Mouse (Mus musculus) midbrain, embryonic 10.5 days (tissue): ENCODE data around the gene Map2. TPM values are rescaled to one million over a fixed set of nuclear protein-coding genes. Genes with fewer than 3 reads are reported as not detected.
A peak's percentile ranks its signal among the peaks of the same experiment; 100 is the strongest.

ENCODE experiments used
- DNase-seq: peaks from one replicate; pipeline ENCODE4 v3.0.0-alpha.2; 2017; ENCODE audit warnings: low spot score
- H3K27ac ChIP-seq: fragments of 300-500 bp; sonication (generic); replicated peaks from 2 replicates; pipeline ENCODE4 v1.5.1; 2016; ENCODE audit warnings: mild to moderate bottlenecking
- H3K27me3 ChIP-seq: fragments of 300-500 bp; sonication (generic); 2 replicates; pipeline ENCODE4 v1.6.1; 2016; ENCODE audit warnings: low read depth, mild to moderate bottlenecking; ENCODE audit not compliant: poor library complexity, severe bottlenecking
- H3K36me3 ChIP-seq: fragments of 300-500 bp; sonication (generic); 2 replicates; pipeline ENCODE4 v1.6.1; 2016; ENCODE audit warnings: mild to moderate bottlenecking, moderate library complexity
- H3K4me1 ChIP-seq: fragments of 300-500 bp; sonication (generic); 2 replicates; pipeline ENCODE4 v1.6.1; 2016
- H3K4me3 ChIP-seq: fragments of 300-500 bp; sonication (generic); 2 replicates; pipeline ENCODE4 v1.5.1; 2016; ENCODE audit warnings: mild to moderate bottlenecking, moderate library complexity
- H3K9me3 ChIP-seq: fragments of 300-500 bp; sonication (generic); replicated peaks from 2 replicates; pipeline ENCODE4 v1.6.1; 2016; ENCODE audit warnings: mild to moderate bottlenecking
- WGBS: fragments of 180-500 bp; shearing (Covaris S2); methylation state at CpG from one replicate; pipeline ENCODE4 v1.1.7; 2016; 5-methylcytosine and 5-hydroxymethylcytosine counted together
- polyA plus RNA-seq: library from polyadenylated mRNA; unstranded; fragments of >200 nt; fragmentation: Nextera tagmentation; extraction: Ambion mirVana; gene quantifications from 2 replicates; pipeline ENCODE4 v1.2.1, GENCODE M21; 2016

Map2 gene
- polyA plus RNA-seq, 1 experiment from 2014 or later, result 76.0 TPM

GRCm38 (mm10) chr1:66221497-66221896 lies 46.4 kb downstream of the Map2 start:
- no peaks in the 10 kb centered on the region for H3K9me3 ChIP-seq
- H3K36me3 ChIP-seq, result no peaks in the 10 kb centered on the region
- H3K4me3 ChIP-seq, result no peak overlapping the region
- DNase-seq, result no peak
- no peak overlapping the region for H3K27ac ChIP-seq
- peaks cover 11% of the 10 kb centered on the region; the same call in 1 of the 2 replicates for H3K4me1 ChIP-seq
- 73% methylated on average over 4 of the region's 4 CpGs for WGBS
- H3K27me3 ChIP-seq, result no peaks in the 10 kb centered on the region

GRCm38 (mm10) chr1:66223331-66223730 lies 48.3 kb downstream of the Map2 start:
- WGBS, result 39% methylated on average over 1 of the region's 1 CpGs
- no peak overlapping the region for H3K27ac ChIP-seq
- no peaks in the 10 kb centered on the region for H3K27me3 ChIP-seq
- H3K4me3 ChIP-seq, result no peak overlapping the region
- no peak for DNase-seq
- no peaks in the 10 kb centered on the region for H3K9me3 ChIP-seq
- no peaks in the 10 kb centered on the region for H3K36me3 ChIP-seq
- H3K4me1 ChIP-seq, result peaks cover 11% of the 10 kb centered on the region; the same call in 1 of the 2 replicates

- no peaks in the 10 kb centered on the region for H3K27me3 ChIP-seq
- no peak for DNase-seq
- no peaks in the 10 kb centered on the region for H3K9me3 ChIP-seq
- H3K4me1 ChIP-seq, result peaks cover 6% of the 10 kb centered on the region; the same call in 1 of the 2 replicates
- H3K36me3 ChIP-seq, result no peaks in the 10 kb centered on the region
- WGBS, result 82% methylated on average over 7 of the region's 7 CpGs
- H3K4me3 ChIP-seq, result no peak overlapping the region
- no peak overlapping the region for H3K27ac ChIP-seq
Measured at GRCm38 (mm10) chr1:66226372-66227368, 51.6 kb downstream of the Map2 start.

GRCm38 (mm10) chr1:66228205-66228604 lies 53.1 kb downstream of the Map2 start:
- no peaks in the 10 kb centered on the region for H3K9me3 ChIP-seq
- H3K4me1 ChIP-seq, result peaks cover 5% of the 10 kb centered on the region; the same call in 1 of the 2 replicates
- 83% methylated on average over 3 of the region's 3 CpGs for WGBS
- no peak for DNase-seq
- H3K27me3 ChIP-seq, result no peaks in the 10 kb centered on the region
- no peaks in the 10 kb centered on the region for H3K36me3 ChIP-seq
- H3K4me3 ChIP-seq, result no peak overlapping the region
- H3K27ac ChIP-seq, result no peak overlapping the region

GRCm38 (mm10) chr1:66230345-66230744 lies 55.3 kb downstream of the Map2 start:
- Histone ChIP-seq H3K36me3 (no peaks in the 10 kb centered on the region), H3K4me3 (no peak overlapping the region), H3K27me3 (no peaks in the 10 kb centered on the region), H3K27ac (no peak overlapping the region), H3K4me1 (peaks cover 4% of the 10 kb centered on the region; the same call in 1 of the 2 replicates), H3K9me3 (no peaks in the 10 kb centered on the region)
- 91% methylated on average over 3 of the region's 3 CpGs for WGBS
- no peak for DNase-seq

GRCm38 (mm10) chr1:66231963-66232362 lies 56.9 kb downstream of the Map2 start:
- Histone ChIP-seq H3K4me3 (no peak overlapping the region), H3K36me3 (no peaks in the 10 kb centered on the region), H3K27ac (no peak overlapping the region), H3K27me3 (no peaks in the 10 kb centered on the region), H3K9me3 (no peaks in the 10 kb centered on the region), H3K4me1 (peaks cover 5% of the 10 kb centered on the region; the same call in 1 of the 2 replicates)
- no peak for DNase-seq
- WGBS, result 89% methylated on average over 4 of the region's 4 CpGs

- no peak overlapping the region for H3K27ac ChIP-seq
- H3K4me3 ChIP-seq, result no peak overlapping the region
- H3K9me3 ChIP-seq, result no peaks in the 10 kb centered on the region
- 84% methylated on average over 1 of the region's 1 CpGs for whole genome bisulfite sequencing
- H3K36me3 ChIP-seq, result no peaks in the 10 kb centered on the region
- DNase-seq, result no peak
- H3K4me1 ChIP-seq, result peaks cover 16% of the 10 kb centered on the region
- no peaks in the 10 kb centered on the region for H3K27me3 ChIP-seq
Measured at GRCm38 (mm10) chr1:66244910-66245309, 69.8 kb downstream of the Map2 start.

GRCm38 (mm10) chr1:66251649-66252332 lies 76.7 kb downstream of the Map2 start:
- Histone ChIP-seq H3K27me3 (no peaks in the 10 kb centered on the region), H3K4me3 (no peak overlapping the region), H3K36me3 (no peaks in the 10 kb centered on the region), H3K4me1 (peaks cover 18% of the 10 kb centered on the region), H3K9me3 (no peaks in the 10 kb centered on the region), H3K27ac (0 out of 2 replicates have a peak overlapping the region, but pooled peaks have one; percentile 9)
- no peak for DNase-seq
- WGBS, result 61% methylated on average over 4 of the region's 4 CpGs

- no peak overlapping the region for H3K4me3 ChIP-seq
- peaks cover 1% of the 10 kb centered on the region; the same call in 1 of the 2 replicates for H3K36me3 ChIP-seq
- no peak for DNase-seq
- H3K9me3 ChIP-seq, result no peaks in the 10 kb centered on the region
- no peaks in the 10 kb centered on the region for H3K27me3 ChIP-seq
- peaks cover 13% of the 10 kb centered on the region for H3K4me1 ChIP-seq
- no peak overlapping the region for H3K27ac ChIP-seq
- 84% methylated on average over 8 of the region's 8 CpGs for WGBS
Measured at GRCm38 (mm10) chr1:66252333-66252724, 77.3 kb downstream of the Map2 start.

- no peak for DNase-seq
- H3K36me3 ChIP-seq, result no peaks in the 10 kb centered on the region
- 79% methylated on average over 3 of the region's 3 CpGs for WGBS
- H3K27ac ChIP-seq, result no peak overlapping the region
- no peak overlapping the region for H3K4me3 ChIP-seq
- H3K9me3 ChIP-seq, result no peaks in the 10 kb centered on the region
- peaks cover 22% of the 10 kb centered on the region for H3K4me1 ChIP-seq
- no peaks in the 10 kb centered on the region for H3K27me3 ChIP-seq
Measured at GRCm38 (mm10) chr1:66263220-66263619, 88.1 kb downstream of the Map2 start.

- WGBS, result 35% methylated on average over 4 of the region's 4 CpGs
- H3K27me3 ChIP-seq, result no peaks in the 10 kb centered on the region
- H3K4me3 ChIP-seq, result no peak overlapping the region
- H3K9me3 ChIP-seq, result no peaks in the 10 kb centered on the region
- peak overlapping the region; percentile 61; the same call in 1 of the 2 replicates for H3K27ac ChIP-seq
- no peaks in the 10 kb centered on the region for H3K36me3 ChIP-seq
- no peak for DNase-seq
- H3K4me1 ChIP-seq, result peaks cover 22% of the 10 kb centered on the region
Measured at GRCm38 (mm10) chr1:66266231-66266924, 91.3 kb downstream of the Map2 start.

- Histone ChIP-seq H3K4me3 (no peak overlapping the region), H3K27ac (no peak overlapping the region), H3K9me3 (no peaks in the 10 kb centered on the region), H3K36me3 (peaks cover 3% of the 10 kb centered on the region), H3K4me1 (no peaks in the 10 kb centered on the region; the same call in 1 of the 2 replicates), H3K27me3 (no peaks in the 10 kb centered on the region)
- no peak for DNase-seq
- WGBS, result 89% methylated on average over 5 of the region's 5 CpGs
Measured at GRCm38 (mm10) chr1:66277663-66278062, 102.6 kb downstream of the Map2 start.
